Mouse (Mus musculus) 3T3-L1 (cell line): Measurements from ENCODE around the gene Olfr125.

Experiments
- DNase-seq: peaks from one replicate; pipeline ENCODE4 v3.0.0-alpha.2; 2015; ENCODE audit warnings: low read depth, low spot score

Olfr125 gene

GRCm38 (mm10) chr17:37832649-37833048, at the start of gene Olfr125:
Olfr125 (plus strand) TSS chr17:37832949.
- DNase-seq: no peak

- DNase-seq: no peak
These were observed 39.5 kb upstream of the Olfr125 start, which contains the start of gene Olfr123 for GRCm38 (mm10) chr17:37793229-37793628. Olfr123 (plus strand) TSS chr17:37793529.

GRCm38 (mm10) chr17:37799588-37799987, 33.2 kb upstream of the Olfr125 start, which contains the start of gene Olfr124:
Olfr124 (plus strand) TSS chr17:37799888.
- no peak for DNase-seq

- DNase-seq: no peak
These were observed 14.4 kb downstream of the Olfr125 start, which contains the start of gene Olfr126 for GRCm38 (mm10) chr17:37847183-37847582. Olfr126 (plus strand) TSS chr17:37847483.

GRCm38 (mm10) chr17:37863901-37864300, 31.2 kb downstream of the Olfr125 start:
- no peak for DNase-seq

- DNase-seq: no peak
These were observed 37.0 kb downstream of the Olfr125 start for GRCm38 (mm10) chr17:37869676-37870205.

GRCm38 (mm10) chr17:37873830-37874229, 41.1 kb downstream of the Olfr125 start:
- DNase-seq: no peak
